Mouse (Mus musculus) cerebellum, adult 9-10 months (tissue): ENCODE data around the gene Kat2b.
A peak's percentile ranks its signal among the peaks of the same experiment; 100 is the strongest.
"Not testable (repeated sequence)": the region's sequence is repeated elsewhere in the genome, so short reads cannot be mapped to it uniquely, and the experiment has no call there.

Experiments used
- DNase-seq: peaks from one replicate; pipeline ENCODE4 v3.0.0; 2022

Gene Kat2b

GRCm38 (mm10) chr17:53664703-53665382 is 98.2 kb downstream of the Kat2b start:
- DNase-seq: no peak

GRCm38 (mm10) chr17:53670453-53670852 is 103.8 kb downstream of the Kat2b start:
- no peak for DNase-seq

GRCm38 (mm10) chr17:53678716-53679115 is 112.1 kb downstream of the Kat2b start:
- peak; percentile 95 for DNase-seq

- no peak for DNase-seq
Observed at GRCm38 (mm10) chr17:53688321-53688720, 121.7 kb downstream of the Kat2b start.

GRCm38 (mm10) chr17:53688877-53689802 is 122.5 kb downstream of the Kat2b start, which contains the start of gene Sgo1:
Gene Sgo1, minus strand, starts transcription at chr17:53689333.
- peak; percentile 96 for DNase-seq

- no peak for DNase-seq
Observed at GRCm38 (mm10) chr17:53689946-53690345, 123.3 kb downstream of the Kat2b start.

- DNase-seq: peak; percentile 77
Observed at GRCm38 (mm10) chr17:53694039-53694438, 127.4 kb downstream of the Kat2b start.

GRCm38 (mm10) chr17:53697521-53697920 is 130.9 kb downstream of the Kat2b start:
- not testable (repeated sequence) for DNase-seq

- no peak for DNase-seq
Observed at GRCm38 (mm10) chr17:53714453-53714852, 147.8 kb downstream of the Kat2b start.

- peak; percentile 56 for DNase-seq
Observed at GRCm38 (mm10) chr17:53715161-53715560, 148.5 kb downstream of the Kat2b start.

- DNase-seq: peak; percentile 76
Observed at GRCm38 (mm10) chr17:53718474-53718873, 151.8 kb downstream of the Kat2b start.

GRCm38 (mm10) chr17:53718916-53719315 is 152.3 kb downstream of the Kat2b start:
- peak; percentile 59 for DNase-seq
